Mouse (Mus musculus) lung, postnatal 10 days (tissue): ENCODE measurements around the gene Alox12e.

ENCODE experiments used
- DNase-seq: peaks from one replicate; pipeline ENCODE4 v3.0.0; 2021

The Alox12e gene

GRCm38 (mm10) chr11:70283666-70284065 lies 38.8 kb downstream of the Alox12e start:
- DNase-seq, result no peak

GRCm38 (mm10) chr11:70280441-70280840 lies 42.0 kb downstream of the Alox12e start:
- peak; percentile 71 for DNase-seq

GRCm38 (mm10) chr11:70278961-70279360 lies 43.5 kb downstream of the Alox12e start:
- DNase-seq, result no peak

- DNase-seq, result no peak
Measured at GRCm38 (mm10) chr11:70271641-70272040, 50.8 kb downstream of the Alox12e start.

GRCm38 (mm10) chr11:70266405-70266804 lies 56.0 kb downstream of the Alox12e start:
- DNase-seq, result peak; percentile 83

- DNase-seq, result no peak
Measured at GRCm38 (mm10) chr11:70265819-70266218, 56.6 kb downstream of the Alox12e start.
